Mouse (Mus musculus): ENCODE measurements around the gene Psg26.
"Not testable (repeated sequence)": the region's sequence is repeated elsewhere in the genome, so short reads cannot be mapped to it uniquely, and the experiment has no call there.

- not testable (repeated sequence) for TF ChIP-seq CTCF, EP300 (IDR thresholded peaks at IDR 0.05; ENCODE audit: low read depth)
Observed at GRCm38 (mm10) chr7:18431941-18432340, 52.0 kb downstream of the Psg26 start, which contains the start of gene Psg28.
